17 mouse cellular contexts compared by ENCODE assay signal in the genomic region with DNA sequence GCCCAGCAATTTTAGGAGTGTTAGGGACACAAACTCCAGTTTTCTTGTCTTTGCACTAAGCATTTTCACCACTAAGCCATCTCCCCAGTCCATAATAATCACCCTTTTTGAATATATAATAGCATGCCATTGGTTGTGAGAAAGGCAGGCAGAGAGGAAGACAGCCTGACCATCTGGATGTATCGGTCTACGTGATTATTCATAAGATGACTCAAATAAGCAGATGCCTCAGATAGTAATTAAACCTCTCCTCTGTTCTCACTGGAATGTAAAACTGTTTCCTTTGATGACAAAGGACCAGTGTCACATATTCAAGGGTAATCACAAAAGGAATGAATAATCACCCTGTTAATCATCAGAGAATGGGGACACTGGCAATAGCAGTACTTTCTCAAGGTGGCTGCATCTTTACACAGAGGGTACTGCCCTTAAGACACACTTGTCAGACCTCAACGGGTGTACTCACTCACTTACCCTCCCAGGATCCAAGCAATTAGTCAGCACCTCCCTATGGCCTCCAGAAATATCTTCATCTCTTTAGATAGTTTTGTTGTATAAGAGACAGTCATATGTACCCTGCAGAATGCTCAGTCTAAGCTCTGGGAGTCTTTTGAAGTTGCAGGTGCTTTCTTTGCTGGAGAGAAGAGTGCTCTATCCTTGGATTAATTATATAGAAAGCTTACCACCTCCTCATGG.
DNase-seq lines count a peak whose midpoint lies in the region; ATAC-seq and TF ChIP-seq lines count a peak whose summit lies in the region.
"Had no signal": no experiment of that assay in that cellular context is flagged by ENCODE, and none has a peak within 500 bp of the region (broad histone marks: within the 10 kb centered on the region; RNA-seq: fewer than 3 reads in every experiment).

No protein-coding gene starts in this region.

- DNase-seq in left cerebral cortex, adult 11 months (ENCODE audit: low spot score) = peak; percentile 29
- no peak for DNase-seq in left cerebral cortex, postnatal 10 days (ENCODE audit: extremely low spot score in 1 of 2, low spot score in 2 of 2)
- peak; percentile 50 for DNase-seq in brain, embryonic 14.5 days (ENCODE audit: low read depth)
- DNase-seq in left cerebral cortex, postnatal 25 days (ENCODE audit: low spot score in 2 of 2) = peak; percentile 15 to 60
- DNase-seq in ovary, adult 18-20 months (ENCODE audit: low spot score) = no peak
- DNase-seq in thymus, postnatal 10 days (ENCODE audit: low spot score in 2 of 2) = no peak
- no peak for DNase-seq in ovary, postnatal 36 days (ENCODE audit: low spot score)
- DNase-seq: adrenal gland, postnatal 10 days; cerebellum, adult 11 months; heart, adult 18-20 months; heart, postnatal 36 days; kidney, adult 9 months; spleen, adult 18-20 months had no signal

- 0 out of 2 replicates have a peak, but pooled peaks cover 3% of the 10 kb centered on the region for H3K4me1 ChIP-seq in forebrain, embryonic 15.5 days
- H3K4me1 ChIP-seq: liver, embryonic 15.5 days had no signal

- TF ChIP-seq POLR2A in brain, embryonic 14.5 days (IDR thresholded peaks at IDR 0.05; ENCODE audit: borderline replicate concordance, extremely low read depth, insufficient read depth, insufficient read length, poor library complexity, severe bottlenecking) = no peak

- TF ChIP-seq CTCF in brain, embryonic 14.5 days (IDR thresholded peaks at IDR 0.05; ENCODE audit: borderline replicate concordance, extremely low read depth, insufficient read depth, insufficient read length) = no peak

- no peak overlapping the region for H3K4me2 ChIP-seq in forebrain, embryonic 15.5 days (replicated peaks)
- H3K4me2 ChIP-seq: liver, embryonic 15.5 days had no signal

- intact Hi-C loops in left cerebral cortex, postnatal 10 days (cut with DNase I) = no loop called here
- intact Hi-C loops in left cerebral cortex, postnatal 25 days (cut with DNase I) = no loop called here

- no peak overlapping the region for H3K27ac ChIP-seq in forebrain, embryonic 15.5 days (replicated peaks)
- H3K27ac ChIP-seq: liver, embryonic 15.5 days; macrophage had no signal

- H3K9me3 ChIP-seq in forebrain, embryonic 15.5 days = no peaks in the 10 kb centered on the region
- H3K9me3 ChIP-seq: liver, embryonic 15.5 days had no signal

- no peaks in the 10 kb centered on the region for H3K27me3 ChIP-seq in forebrain, embryonic 15.5 days
- H3K27me3 ChIP-seq: CH12.LX; liver, embryonic 15.5 days had no signal

- no peak overlapping the region for H3K9ac ChIP-seq in forebrain, embryonic 15.5 days (replicated peaks)
- H3K9ac ChIP-seq: liver, embryonic 15.5 days had no signal

- no peak overlapping the region for H3K4me3 ChIP-seq in forebrain, embryonic 15.5 days
- H3K4me3 ChIP-seq: liver, embryonic 15.5 days had no signal

- 47% methylated on average over 3 of the region's 3 CpGs for WGBS in forebrain, embryonic 15.5 days

- ATAC-seq in forebrain, embryonic 15.5 days (replicated peaks) = peak; percentile 51; the same call in 1 of the 2 replicates

- no peaks in the 10 kb centered on the region for H3K36me3 ChIP-seq in forebrain, embryonic 15.5 days
- H3K36me3 ChIP-seq: liver, embryonic 15.5 days had no signal

Comparison
In these comparisons a context has a peak if more than half of its experiments do, and no peak if none do; other contexts are left out.
1. DNase-seq: peak in left cerebral cortex, adult 11 months (single experiment), brain, embryonic 14.5 days (single experiment) and left cerebral cortex, postnatal 25 days (2 of 2); none in left cerebral cortex, postnatal 10 days (0 of 2), ovary, adult 18-20 months (single experiment), thymus, postnatal 10 days (0 of 2) and ovary, postnatal 36 days (single experiment).